Mouse (Mus musculus): ENCODE data around the gene Cdh4.

Cdh4 gene

GRCm38 (mm10) chr2:179537390-179537789 lies 95.2 kb downstream of the Cdh4 start:
- DNase-seq (ENCODE audit: extremely low read depth, low read depth, low spot score): no peak

GRCm38 (mm10) chr2:179537800-179538450 lies 95.7 kb downstream of the Cdh4 start:
- DNase-seq (ENCODE audit: extremely low read depth, low read depth, low spot score): no peak

- DNase-seq (ENCODE audit: extremely low read depth, low read depth, low spot score): no peak
Measured at GRCm38 (mm10) chr2:179538535-179538934, 96.3 kb downstream of the Cdh4 start.

DNA sequence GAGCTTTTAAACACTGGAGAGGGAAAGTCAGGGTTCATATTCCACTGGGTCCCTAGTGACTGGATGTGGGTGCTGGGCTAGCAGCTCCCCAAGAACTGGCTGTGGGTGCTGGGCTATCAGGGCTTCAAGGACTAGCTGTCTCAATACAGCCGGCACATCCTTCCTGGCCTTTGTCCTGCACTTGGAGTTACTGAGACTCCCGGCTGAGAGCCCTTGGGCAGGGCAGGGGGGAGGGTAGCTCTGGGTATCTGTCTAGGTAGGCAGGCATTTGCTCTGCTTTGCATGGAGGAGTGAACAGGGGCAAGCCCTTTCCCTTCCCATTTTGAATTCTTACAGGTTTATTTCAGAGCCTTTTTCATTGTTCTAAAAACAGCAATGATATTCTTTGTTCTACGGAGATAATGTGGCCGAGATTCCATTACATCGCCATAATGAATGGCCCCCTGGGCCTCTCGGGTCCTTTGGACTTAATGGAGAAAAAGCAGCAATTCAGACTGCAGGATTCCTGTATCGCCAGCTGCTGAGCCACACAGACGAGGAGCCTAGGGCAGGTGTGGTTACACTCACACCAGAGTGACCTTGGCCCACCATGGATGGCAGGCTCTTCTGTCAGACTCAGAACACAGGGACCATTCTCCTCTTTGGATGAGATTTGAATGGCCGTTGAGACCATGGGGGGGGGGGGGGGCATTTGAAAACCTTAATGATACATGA lies 97.5 kb downstream of the Cdh4 start:
- no peak for DNase-seq (ENCODE audit: extremely low read depth, low read depth, low spot score)

- DNase-seq (ENCODE audit: extremely low read depth, low read depth, low spot score): no peak
Measured at GRCm38 (mm10) chr2:179541096-179541495, 98.9 kb downstream of the Cdh4 start.

- no peak for DNase-seq (ENCODE audit: extremely low read depth, low read depth, low spot score)
Measured at GRCm38 (mm10) chr2:179547627-179548026, 105.4 kb downstream of the Cdh4 start.

GRCm38 (mm10) chr2:179555928-179556327 lies 113.7 kb downstream of the Cdh4 start:
- no peak for DNase-seq (ENCODE audit: extremely low read depth, low read depth, low spot score)

DNA sequence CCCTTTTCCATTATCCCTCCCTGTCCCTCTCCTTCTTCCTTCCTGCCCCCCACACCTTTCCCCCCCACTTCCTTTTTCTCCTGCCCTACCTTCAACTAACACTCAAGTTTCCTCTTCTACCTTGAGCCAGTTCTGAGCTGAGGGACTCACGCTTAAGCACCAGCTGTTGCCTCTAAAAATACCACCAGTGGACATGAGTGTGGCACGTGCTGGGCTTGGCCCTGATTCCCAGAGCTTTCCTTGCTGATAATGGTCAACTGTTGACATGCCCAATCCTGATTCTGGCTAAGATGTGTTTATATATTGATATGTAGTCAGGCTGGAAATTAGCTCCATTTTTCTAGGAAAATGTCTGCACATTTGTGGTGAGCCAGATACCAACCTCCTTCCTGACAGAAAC lies 120.1 kb downstream of the Cdh4 start:
- DNase-seq (ENCODE audit: extremely low read depth, low read depth, low spot score): no peak

DNA sequence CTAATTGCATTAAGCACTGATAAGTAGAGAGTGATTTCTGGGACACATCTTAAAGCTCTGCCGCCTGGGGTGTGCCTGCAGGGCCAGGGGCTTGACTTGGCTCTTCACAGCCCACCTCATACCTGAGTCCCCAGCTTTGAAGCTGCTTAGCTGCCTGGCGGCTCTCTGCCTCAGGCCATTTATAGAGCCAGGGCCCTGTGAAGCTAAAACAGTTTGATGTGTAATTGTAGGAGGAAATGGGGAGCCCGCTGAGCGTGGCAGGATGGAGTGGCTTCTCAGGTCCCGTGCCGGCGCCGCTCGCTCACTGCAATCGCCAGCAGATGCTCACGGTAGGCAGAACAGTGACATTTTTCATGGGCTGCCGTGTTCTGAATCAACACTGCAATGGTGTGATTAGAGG lies 123.4 kb downstream of the Cdh4 start:
- DNase-seq (ENCODE audit: extremely low read depth, low read depth, low spot score): no peak

GRCm38 (mm10) chr2:179567886-179568285 lies 125.7 kb downstream of the Cdh4 start:
- DNase-seq (ENCODE audit: extremely low read depth, low read depth, low spot score): no peak

DNA sequence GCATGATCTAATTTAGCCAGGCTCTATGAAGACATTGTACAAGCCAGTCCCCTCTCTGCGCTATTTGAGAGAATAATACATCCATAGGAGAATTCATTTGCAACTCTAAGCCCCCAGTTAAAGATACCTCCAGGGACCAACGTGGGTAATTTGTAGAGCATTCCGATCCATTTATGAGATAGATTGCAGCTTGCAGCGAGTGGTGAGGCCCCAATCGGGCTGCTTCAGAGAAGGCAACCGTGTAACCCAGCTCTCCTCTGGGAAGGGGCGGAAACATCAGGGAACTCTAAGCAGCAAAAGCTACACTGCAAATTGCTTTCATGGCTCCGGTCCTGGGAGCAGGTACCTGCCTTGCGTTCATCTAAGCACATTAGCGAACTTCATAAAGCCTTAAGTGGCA lies 126.9 kb downstream of the Cdh4 start:
- DNase-seq (ENCODE audit: extremely low read depth, low read depth, low spot score): no peak

GRCm38 (mm10) chr2:179571175-179571769 lies 129.0 kb downstream of the Cdh4 start:
- no peak for DNase-seq (ENCODE audit: extremely low read depth, low read depth, low spot score)

GRCm38 (mm10) chr2:179573331-179573730 lies 131.1 kb downstream of the Cdh4 start:
- no peak for DNase-seq (ENCODE audit: extremely low read depth, low read depth, low spot score)

DNA sequence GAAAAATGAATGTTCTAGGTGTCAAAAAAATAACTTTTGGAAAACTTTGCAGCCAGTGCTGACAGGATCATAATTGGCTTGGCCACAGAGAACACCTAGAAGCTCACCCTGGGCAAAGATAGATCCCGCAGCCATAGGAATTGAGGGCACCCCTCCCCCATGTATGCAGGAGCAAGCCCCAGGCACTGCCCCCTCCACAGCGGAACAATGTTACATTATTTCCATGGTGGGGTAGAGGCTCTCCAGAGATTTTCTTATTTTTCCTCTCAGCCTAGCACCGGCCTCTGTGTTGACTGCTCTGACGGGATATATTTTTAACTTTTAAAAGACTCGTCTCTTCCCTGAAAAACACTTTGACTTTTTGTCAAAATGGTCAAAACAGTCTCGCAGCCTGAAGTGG lies 131.6 kb downstream of the Cdh4 start:
- DNase-seq (ENCODE audit: extremely low read depth, low read depth, low spot score): no peak

DNA sequence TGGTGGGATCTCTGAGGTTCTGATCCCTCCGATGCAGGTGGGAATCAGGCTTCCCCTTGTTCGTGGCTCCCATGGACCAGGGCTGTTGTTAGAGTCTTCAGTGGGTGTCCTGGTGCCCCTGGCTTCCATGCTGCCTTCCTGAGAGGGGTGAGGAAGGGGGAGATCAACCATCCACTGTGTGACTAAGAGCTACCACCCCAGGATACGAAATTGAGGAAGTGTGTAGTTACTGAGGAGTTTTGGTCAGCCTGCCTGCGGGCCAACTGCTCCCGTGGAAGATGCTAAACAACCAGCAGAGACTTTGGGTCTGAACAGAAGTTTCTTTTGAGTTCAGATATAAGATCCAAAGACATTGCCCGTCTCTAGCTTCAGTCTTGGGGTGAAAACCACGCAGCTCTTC lies 133.4 kb downstream of the Cdh4 start:
- no peak for DNase-seq (ENCODE audit: extremely low read depth, low read depth, low spot score)

- no peak for DNase-seq (ENCODE audit: extremely low read depth, low read depth, low spot score)
Measured at GRCm38 (mm10) chr2:179576221-179576620, 134.0 kb downstream of the Cdh4 start.

DNA sequence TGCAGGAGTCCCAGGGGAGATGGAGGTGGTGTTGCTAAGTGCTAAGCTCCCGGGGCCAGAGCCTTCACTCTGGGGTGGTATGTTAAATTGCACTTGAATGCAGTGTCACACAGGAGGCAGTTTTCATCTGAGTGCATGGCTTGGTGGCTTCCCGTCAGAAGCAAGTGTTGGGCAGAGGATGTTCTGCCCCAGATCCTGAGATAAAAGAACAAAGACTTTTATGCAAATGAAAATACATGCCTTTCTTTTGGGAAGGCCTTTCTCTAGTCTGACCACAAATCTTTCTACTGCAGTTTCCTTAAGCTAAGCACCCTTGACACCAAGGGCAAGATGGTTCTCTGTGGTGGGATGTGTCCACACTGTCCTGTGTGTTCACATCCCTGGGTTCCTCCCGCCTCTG lies 136.1 kb downstream of the Cdh4 start:
- DNase-seq (ENCODE audit: extremely low read depth, low read depth, low spot score): no peak

DNA sequence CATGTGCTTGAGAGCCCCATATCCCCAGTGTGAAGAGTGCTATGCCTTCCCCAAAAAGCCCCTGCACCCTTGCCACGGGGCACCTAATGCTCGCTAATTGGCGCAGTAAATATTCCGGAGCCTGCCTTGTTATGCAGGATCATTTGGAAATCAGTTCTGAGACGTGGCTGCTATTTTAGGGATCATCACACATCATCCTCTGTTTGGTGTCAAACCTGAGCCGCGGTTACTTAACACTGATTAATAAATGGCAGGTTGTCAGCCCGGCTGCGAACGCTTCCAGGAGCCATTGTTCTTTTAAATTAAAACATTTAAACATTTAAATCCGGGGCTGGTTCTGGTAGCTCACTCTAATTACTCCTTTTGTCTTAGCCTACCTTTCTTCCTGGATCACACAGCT lies 136.6 kb downstream of the Cdh4 start:
- DNase-seq (ENCODE audit: extremely low read depth, low read depth, low spot score): no peak

GRCm38 (mm10) chr2:179580415-179580814 lies 138.2 kb downstream of the Cdh4 start:
- DNase-seq (ENCODE audit: extremely low read depth, low read depth, low spot score): no peak

DNA sequence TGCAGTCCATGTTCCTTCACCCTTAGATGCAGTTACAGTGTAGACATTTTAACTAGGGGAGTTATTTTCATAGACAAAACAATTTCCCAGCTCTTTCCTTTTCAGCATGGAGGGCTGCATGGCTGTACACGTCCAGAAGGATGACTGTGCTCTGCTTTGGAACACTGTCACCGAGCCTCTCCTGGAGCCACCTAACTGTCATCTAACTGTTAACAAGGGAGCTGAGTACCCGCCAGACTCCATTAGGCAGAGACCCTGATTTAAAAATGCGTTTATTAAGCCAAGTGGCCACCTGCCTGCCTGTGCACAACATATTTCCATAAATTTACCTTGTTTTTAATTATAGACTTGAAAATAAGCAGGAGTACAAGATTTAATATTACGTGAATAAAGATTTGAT lies 138.8 kb downstream of the Cdh4 start:
- DNase-seq (ENCODE audit: extremely low read depth, low read depth, low spot score): no peak

DNA sequence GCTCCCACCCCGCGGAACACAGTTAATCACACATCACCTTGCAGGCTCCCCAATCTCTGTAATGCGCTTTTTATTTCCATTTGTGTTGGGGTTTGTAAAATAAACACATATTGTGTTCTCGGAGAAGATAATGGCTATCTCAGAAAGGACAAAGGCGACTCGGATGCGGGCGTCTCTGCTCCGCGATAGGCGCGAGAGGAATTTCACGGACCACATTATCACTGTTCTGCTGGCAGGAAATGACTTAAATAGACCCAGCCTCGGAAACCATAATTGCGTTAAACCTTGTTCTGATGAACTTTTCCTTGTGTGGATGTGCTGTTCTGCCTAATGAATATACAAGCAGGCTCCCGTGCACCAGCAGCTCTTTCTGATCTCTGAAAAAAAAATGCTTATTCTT lies 140.7 kb downstream of the Cdh4 start:
- DNase-seq (ENCODE audit: extremely low read depth, low read depth, low spot score): no peak

DNA sequence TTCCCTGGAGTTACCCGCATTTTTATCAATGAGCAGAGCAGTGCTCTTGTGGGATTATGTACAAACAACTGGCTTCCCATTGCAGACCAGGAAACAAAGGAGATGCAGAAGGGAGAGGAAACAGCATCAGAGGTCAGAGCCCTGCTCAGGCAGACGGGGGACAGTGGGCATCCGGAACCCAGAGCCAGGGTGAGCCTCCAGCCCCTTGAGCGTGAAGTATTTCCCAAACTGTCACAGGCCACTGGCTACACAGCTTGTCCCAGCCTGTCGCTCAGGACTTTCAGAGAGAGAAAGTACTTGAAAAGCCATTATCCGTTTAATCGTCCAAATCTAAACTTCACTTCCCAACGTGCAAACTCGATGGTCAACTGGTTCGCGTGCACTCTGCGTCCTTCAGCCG lies 142.4 kb downstream of the Cdh4 start:
- DNase-seq (ENCODE audit: extremely low read depth, low read depth, low spot score): no peak
